ENCODE assay signal across 8 mouse cellular contexts in genomic region chr17:23742210-23742793, GRCm38 (mm10). TPM values are rescaled to one million over a fixed set of nuclear protein-coding genes. Genes with fewer than 3 reads are reported as not detected.
A peak's percentile ranks its signal among the peaks of the same experiment; 100 is the strongest.
DNase-seq lines count a peak whose midpoint lies in the region; ATAC-seq and TF ChIP-seq lines count a peak whose summit lies in the region.

No protein-coding gene starts in this region.

- H3K9me3 ChIP-seq in megakaryocyte, embryonic 14.5 days: peaks cover 3% of the 10 kb centered on the region; the same call in 1 of the 2 replicates
- H3K9me3 ChIP-seq in forebrain, embryonic 11.5 days (ENCODE audit: control insufficient read depth, low read length): no peaks in the 10 kb centered on the region
- no peaks in the 10 kb centered on the region for H3K9me3 ChIP-seq in kidney, postnatal 0 days (replicated peaks; ENCODE audit: low read length)
- no peaks in the 10 kb centered on the region for H3K9me3 ChIP-seq in midbrain, embryonic 11.5 days (ENCODE audit: control insufficient read depth, low read length)

- peak overlapping the region; percentile 85 for H3K4me3 ChIP-seq in megakaryocyte, embryonic 14.5 days (replicated peaks)
- H3K4me3 ChIP-seq in forebrain, embryonic 11.5 days (ENCODE audit: low read depth, low read length): peak overlapping the region; percentile 7; the same call in 1 of the 2 replicates
- H3K4me3 ChIP-seq in kidney, postnatal 0 days (replicated peaks; ENCODE audit: low read depth, low read length): peak overlapping the region; percentile 13; the same call in 1 of the 2 replicates
- H3K4me3 ChIP-seq in midbrain, embryonic 11.5 days (ENCODE audit: low read depth, low read length): no peak overlapping the region

- H3K4me1 ChIP-seq in megakaryocyte, embryonic 14.5 days: peaks cover 82% of the 10 kb centered on the region
- peaks cover 28% of the 10 kb centered on the region for H3K4me1 ChIP-seq in forebrain, embryonic 11.5 days (replicated peaks; ENCODE audit: control insufficient read depth, insufficient read depth, low read length)
- peaks cover 40% of the 10 kb centered on the region for H3K4me1 ChIP-seq in kidney, postnatal 0 days (replicated peaks; ENCODE audit: insufficient read depth, low read length)
- H3K4me1 ChIP-seq in midbrain, embryonic 11.5 days (ENCODE audit: control insufficient read depth, insufficient read depth, low read length): peaks cover 18% of the 10 kb centered on the region

- no peak for TF ChIP-seq CTCF in kidney, postnatal 0 days (IDR thresholded peaks at IDR 0.05; ENCODE audit: low read depth)

- no peak overlapping the region for H3K9ac ChIP-seq in forebrain, embryonic 11.5 days (ENCODE audit: low read length)
- no peak overlapping the region for H3K9ac ChIP-seq in kidney, postnatal 0 days (ENCODE audit: low read depth, low read length)
- no peak overlapping the region for H3K9ac ChIP-seq in midbrain, embryonic 11.5 days (ENCODE audit: low read length)

- H3K4me2 ChIP-seq in forebrain, embryonic 11.5 days (ENCODE audit: low read depth, low read length, severe bottlenecking): peak overlapping the region; percentile 37
- H3K4me2 ChIP-seq in kidney, postnatal 0 days (ENCODE audit: low read length): peak overlapping the region; percentile 23
- H3K4me2 ChIP-seq in midbrain, embryonic 11.5 days: peak overlapping the region; percentile 4; the same call in 1 of the 2 replicates

- H3K27ac ChIP-seq in forebrain, embryonic 11.5 days (ENCODE audit: low read depth, low read length): no peak overlapping the region
- no peak overlapping the region for H3K27ac ChIP-seq in kidney, postnatal 0 days
- H3K27ac ChIP-seq in midbrain, embryonic 11.5 days (ENCODE audit: low read depth, low read length): no peak overlapping the region

- no peak for ATAC-seq in megakaryocyte, adult 5-6 weeks (ENCODE audit: poor library complexity, severe bottlenecking)
- no peak for ATAC-seq in forebrain, embryonic 11.5 days (replicated peaks; ENCODE audit: low FRiP score)
- no peak for ATAC-seq in kidney, postnatal 0 days (replicated peaks; ENCODE audit: low FRiP score, low read depth)
- ATAC-seq in midbrain, embryonic 11.5 days (ENCODE audit: low FRiP score): no peak

- no peak for DNase-seq in forebrain, embryonic 11.5 days (ENCODE audit: low spot score)
- no peak for DNase-seq in kidney, postnatal 0 days (ENCODE audit: low spot score)
- DNase-seq in midbrain, embryonic 11.5 days (ENCODE audit: low spot score, missing footprints): peak; percentile 92
- peak; percentile 40 to 57 for DNase-seq in thymus, postnatal 36 days
- DNase-seq in frontal cortex, postnatal 10 days (ENCODE audit: low spot score in 2 of 2): no peak
- no peak for DNase-seq in right cerebral cortex, postnatal 4 days

- peaks cover 97% of the 10 kb centered on the region for H3K27me3 ChIP-seq in megakaryocyte, embryonic 14.5 days (replicated peaks)
- H3K27me3 ChIP-seq in forebrain, embryonic 11.5 days (ENCODE audit: control insufficient read depth, insufficient read depth, low read length): peaks cover 61% of the 10 kb centered on the region
- H3K27me3 ChIP-seq in kidney, postnatal 0 days (ENCODE audit: insufficient read depth, low read length): peaks cover 36% of the 10 kb centered on the region
- H3K27me3 ChIP-seq in midbrain, embryonic 11.5 days (ENCODE audit: control insufficient read depth, insufficient read depth, low read length): peaks cover 68% of the 10 kb centered on the region

- H3K36me3 ChIP-seq in megakaryocyte, embryonic 14.5 days (replicated peaks; ENCODE audit: low read length): no peaks in the 10 kb centered on the region
- H3K36me3 ChIP-seq in forebrain, embryonic 11.5 days (ENCODE audit: control insufficient read depth, insufficient read depth, low read length): no peaks in the 10 kb centered on the region
- no peaks in the 10 kb centered on the region for H3K36me3 ChIP-seq in kidney, postnatal 0 days (ENCODE audit: insufficient read depth, low read length)
- H3K36me3 ChIP-seq in midbrain, embryonic 11.5 days (ENCODE audit: control insufficient read depth, insufficient read depth, low read length): no peaks in the 10 kb centered on the region

- WGBS in forebrain, embryonic 11.5 days: 9% methylated on average over 44 of the region's 44 CpGs
- WGBS in kidney, postnatal 0 days: 6% methylated on average over 44 of the region's 44 CpGs
- 8% methylated on average over 44 of the region's 44 CpGs for WGBS in midbrain, embryonic 11.5 days

RNA-seq across cellular contexts. Expression of gene Paqr4, which starts 1.6 kb away (rescaled TPM):
- polyA plus RNA-seq in megakaryocyte, embryonic 14.5 days (2012; ENCODE audit: insufficient read depth, low replicate concordance): 1.7 TPM in 1 of 2 replicates, not detected in the other
- 3.3 and 4.1 TPM in 2 replicates for total RNA-seq in megakaryocyte, adult 5-6 weeks (2015)
- total RNA-seq in megakaryocyte, adult 5-6 weeks (2017): 7.6 and 10.1 TPM in 2 replicates
- polyA plus RNA-seq in forebrain, embryonic 11.5 days (2014; fragmentation: Nextera tagmentation; extraction: Ambion mirVana): 26.5 and 28.8 TPM in 2 replicates
- polyA plus RNA-seq in kidney, postnatal 0 days (2015; fragmentation: Nextera tagmentation; extraction: Ambion mirVana): 16.0 and 17.9 TPM in 2 replicates
- 29.5 and 30.2 TPM in 2 replicates for polyA plus RNA-seq in midbrain, embryonic 11.5 days (2014; fragmentation: Nextera tagmentation; extraction: Ambion mirVana)

RNA-seq across cellular contexts. Expression of gene Kremen2, which starts 3.3 kb away (rescaled TPM):
- polyA plus RNA-seq in megakaryocyte, embryonic 14.5 days (2012; ENCODE audit: insufficient read depth, low replicate concordance): not detected in 2 replicates
- total RNA-seq in megakaryocyte, adult 5-6 weeks (2015): not detected in 2 replicates
- not detected in 2 replicates for total RNA-seq in megakaryocyte, adult 5-6 weeks (2017)
- polyA plus RNA-seq in forebrain, embryonic 11.5 days (2014; fragmentation: Nextera tagmentation; extraction: Ambion mirVana): 2.2 and 2.6 TPM in 2 replicates
- polyA plus RNA-seq in kidney, postnatal 0 days (2015; fragmentation: Nextera tagmentation; extraction: Ambion mirVana): 0.29 and 0.52 TPM in 2 replicates
- 0.58 and 0.63 TPM in 2 replicates for polyA plus RNA-seq in midbrain, embryonic 11.5 days (2014; fragmentation: Nextera tagmentation; extraction: Ambion mirVana)

RNA-seq across cellular contexts. Expression of gene Pkmyt1, which starts 16.2 kb away (rescaled TPM):
- polyA plus RNA-seq in megakaryocyte, embryonic 14.5 days (2012; ENCODE audit: insufficient read depth, low replicate concordance): 43.9 and 71.2 TPM in 2 replicates
- 31.1 and 32.2 TPM in 2 replicates for total RNA-seq in megakaryocyte, adult 5-6 weeks (2015)
- total RNA-seq in megakaryocyte, adult 5-6 weeks (2017): 15.9 and 16.6 TPM in 2 replicates
- 61.3 and 62.9 TPM in 2 replicates for polyA plus RNA-seq in forebrain, embryonic 11.5 days (2014; fragmentation: Nextera tagmentation; extraction: Ambion mirVana)
- polyA plus RNA-seq in kidney, postnatal 0 days (2015; fragmentation: Nextera tagmentation; extraction: Ambion mirVana): 21.1 and 24.5 TPM in 2 replicates
- 29.3 and 33.7 TPM in 2 replicates for polyA plus RNA-seq in midbrain, embryonic 11.5 days (2014; fragmentation: Nextera tagmentation; extraction: Ambion mirVana)

RNA-seq across cellular contexts. Expression of gene 1520401A03Rik, which starts 19.7 kb away (rescaled TPM):
- polyA plus RNA-seq in megakaryocyte, embryonic 14.5 days (2012; ENCODE audit: insufficient read depth, low replicate concordance): 0.22 TPM in 1 of 2 replicates, not detected in the other
- total RNA-seq in megakaryocyte, adult 5-6 weeks (2015): not detected in 2 replicates
- total RNA-seq in megakaryocyte, adult 5-6 weeks (2017): not detected in 2 replicates
- not detected in 2 replicates for polyA plus RNA-seq in forebrain, embryonic 11.5 days (2014; fragmentation: Nextera tagmentation; extraction: Ambion mirVana)
- 0.05 and 0.30 TPM in 2 replicates for polyA plus RNA-seq in kidney, postnatal 0 days (2015; fragmentation: Nextera tagmentation; extraction: Ambion mirVana)
- not detected in 2 replicates for polyA plus RNA-seq in midbrain, embryonic 11.5 days (2014; fragmentation: Nextera tagmentation; extraction: Ambion mirVana)

RNA-seq across cellular contexts. Expression of gene Flywch1, which starts 29.1 kb away (rescaled TPM):
- polyA plus RNA-seq in megakaryocyte, embryonic 14.5 days (2012; ENCODE audit: insufficient read depth, low replicate concordance): 6.0 and 53.7 TPM in 2 replicates
- total RNA-seq in megakaryocyte, adult 5-6 weeks (2015): 3.1 and 3.7 TPM in 2 replicates
- 7.7 and 12.0 TPM in 2 replicates for total RNA-seq in megakaryocyte, adult 5-6 weeks (2017)
- polyA plus RNA-seq in forebrain, embryonic 11.5 days (2014; fragmentation: Nextera tagmentation; extraction: Ambion mirVana): 167 and 174 TPM in 2 replicates
- polyA plus RNA-seq in kidney, postnatal 0 days (2015; fragmentation: Nextera tagmentation; extraction: Ambion mirVana): 74.6 and 74.7 TPM in 2 replicates
- polyA plus RNA-seq in midbrain, embryonic 11.5 days (2014; fragmentation: Nextera tagmentation; extraction: Ambion mirVana): 125 and 142 TPM in 2 replicates

Comparison
In these comparisons a context has a peak if more than half of its experiments do, and no peak if none do; other contexts are left out.
1. DNase-seq: peak in midbrain, embryonic 11.5 days (single experiment) and thymus, postnatal 36 days (2 of 2); none in forebrain, embryonic 11.5 days (single experiment), kidney, postnatal 0 days (single experiment), frontal cortex, postnatal 10 days (0 of 2) and right cerebral cortex, postnatal 4 days (single experiment).
2. Peak in every context shown above with its lines, with median percentiles within 50 percentile points of each other: H3K4me2 ChIP-seq.